Mouse (Mus musculus) cerebellum, adult 2 months (tissue): ENCODE data around the gene Elp5. TPM values are rescaled to one million over a fixed set of nuclear protein-coding genes. Genes with fewer than 3 reads are reported as not detected.
A peak's percentile ranks its signal among the peaks of the same experiment; 100 is the strongest.
"Not testable (repeated sequence)": the region's sequence is repeated elsewhere in the genome, so short reads cannot be mapped to it uniquely, and the experiment has no call there.

Source experiments
- DNase-seq, 2 experiments: peaks; one replicate each; pipeline ENCODE4 v3.0.0; 2021
- H3K27ac ChIP-seq: fragments of 200-500 bp; 2 replicates; pipeline ENCODE4 v1.5.1; 2012; ENCODE audit warnings: low read length, control low read depth, inconsistent platforms; ENCODE audit not compliant: insufficient read depth
- H3K27me3 ChIP-seq: fragments of 200-500 bp; 2 replicates; pipeline ENCODE4 v1.6.1; 2012; ENCODE audit warnings: inconsistent platforms, mild to moderate bottlenecking, low read length, moderate library complexity; ENCODE audit not compliant: control insufficient read depth, insufficient read depth
- H3K4me1 ChIP-seq: fragments of 200-500 bp; 2 replicates; pipeline ENCODE4 v1.6.1; 2011; ENCODE audit warnings: low read length; ENCODE audit not compliant: control insufficient read depth, insufficient read depth
- H3K4me3 ChIP-seq: fragments of 200-500 bp; replicated peaks from 2 replicates; pipeline ENCODE3; 2011; ENCODE audit warnings: mild to moderate bottlenecking, low read depth, low read length, control low read depth; ENCODE audit not compliant: insufficient read depth
- CTCF ChIP-seq: fragments of 200-500 bp; IDR thresholded peaks from 2 replicates; pipeline ENCODE4 v1.5.1; 2011; ENCODE audit warnings: low read depth, mild to moderate bottlenecking, control low read depth, low read length, moderate library complexity, borderline replicate concordance; ENCODE audit not compliant: insufficient read depth
- POLR2A ChIP-seq: fragments of 200-500 bp; IDR thresholded peaks from 2 replicates; pipeline ENCODE4 v1.6.1; 2011; ENCODE audit warnings: low read length, control low read depth, borderline replicate concordance; ENCODE audit not compliant: insufficient read depth
- WGBS: fragments of 180-500 bp; shearing (Covaris S2); methylation state at CpG from one replicate; pipeline ENCODE4 v1.1.7; 2018; 5-methylcytosine and 5-hydroxymethylcytosine counted together
- polyA plus RNA-seq: library from polyadenylated mRNA; depleted of rRNA; stranded (reverse); fragments of >200 nt; gene quantifications from 2 replicates; pipeline ENCODE4 v1.2.3, GENCODE M21; 2012

Elp5 gene
- polyA plus RNA-seq, 1 experiment: 109 TPM

- TF ChIP-seq POLR2A (no peak), CTCF (no peak)
- Histone ChIP-seq H3K4me3 (no peak overlapping the region), H3K27ac (no peak overlapping the region), H3K27me3 (no peaks in the 10 kb centered on the region), H3K4me1 (no peaks in the 10 kb centered on the region)
- WGBS: 65% methylated on average over 8 of the region's 8 CpGs
- DNase-seq: no peak
Measured at GRCm38 (mm10) chr11:69931769-69932168, 50.5 kb downstream of the Elp5 start.

DNA sequence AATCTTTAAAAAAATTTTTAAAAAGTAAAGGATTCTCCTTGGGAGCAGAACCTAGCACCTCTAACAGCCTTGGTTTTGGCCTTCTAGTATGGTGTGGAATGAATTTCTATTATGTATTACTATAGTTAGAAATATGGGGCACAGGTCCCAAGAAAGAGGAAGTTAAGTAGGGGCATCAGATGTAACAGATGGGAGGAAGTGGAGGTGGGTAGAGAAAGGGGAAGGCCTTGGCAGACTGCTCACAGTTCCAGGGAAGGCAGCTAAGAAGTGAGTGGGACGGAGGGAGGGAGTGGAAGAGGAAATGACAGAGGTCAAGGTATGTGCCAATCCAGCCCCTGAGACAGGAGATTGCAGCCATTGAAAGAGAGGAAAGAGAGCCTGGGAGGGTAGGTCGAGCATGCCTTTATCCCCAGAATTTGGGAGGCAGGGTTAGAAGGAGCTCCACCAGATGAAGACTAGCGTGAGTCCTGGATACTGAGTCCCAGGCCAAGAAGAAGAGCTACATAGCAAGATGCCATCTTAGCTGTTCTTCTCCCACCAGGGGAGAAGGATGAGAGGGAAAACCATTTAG lies 51.3 kb downstream of the Elp5 start:
- H3K27ac ChIP-seq: no peak overlapping the region

GRCm38 (mm10) chr11:69930176-69930575 lies 52.1 kb downstream of the Elp5 start:
- not testable (repeated sequence) for H3K4me3 ChIP-seq, H3K4me1 ChIP-seq, H3K27ac ChIP-seq, H3K27me3 ChIP-seq, DNase-seq
- whole genome bisulfite sequencing: 88% methylated on average over 8 of the region's 8 CpGs

More for the DNA sequence above, 51.3 kb downstream of the Elp5 start:
- H3K4me3 ChIP-seq: no peak overlapping the region
- no peak for TF ChIP-seq CTCF
- no peak for TF ChIP-seq POLR2A
- H3K4me1 ChIP-seq: no peaks in the 10 kb centered on the region
- 68% methylated on average over 3 of the region's 3 CpGs for WGBS
- H3K27me3 ChIP-seq: no peaks in the 10 kb centered on the region
- no peak for DNase-seq

DNA sequence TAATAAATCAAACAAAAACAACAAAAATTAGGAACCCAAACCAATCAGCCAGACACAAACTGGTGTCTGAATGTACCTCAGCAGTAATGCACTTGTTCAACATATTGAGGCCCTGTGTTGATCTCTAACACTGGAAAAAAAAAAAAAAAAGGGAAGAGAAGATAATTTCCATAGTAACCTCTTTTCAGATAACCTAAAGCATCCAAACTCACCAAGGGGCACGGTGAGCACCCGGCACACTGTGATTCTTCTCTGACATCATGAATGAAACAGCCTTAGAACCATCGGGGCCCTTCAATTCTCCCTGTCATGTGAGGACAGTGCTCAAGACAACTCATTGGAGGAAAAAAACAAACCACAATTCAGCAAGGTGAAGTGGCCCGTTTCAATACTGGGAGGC lies 52.6 kb downstream of the Elp5 start:
- TF ChIP-seq POLR2A: no peak
- TF ChIP-seq CTCF: no peak
- no peak overlapping the region for H3K27ac ChIP-seq
- no peak for DNase-seq

GRCm38 (mm10) chr11:69927501-69927900 lies 54.8 kb downstream of the Elp5 start:
- H3K4me1 ChIP-seq: no peaks in the 10 kb centered on the region
- 94% methylated on average over 2 of the region's 2 CpGs for WGBS
- H3K4me3 ChIP-seq: no peak overlapping the region

More for the DNA sequence above, 52.6 kb downstream of the Elp5 start:
- WGBS: 88% methylated on average over 4 of the region's 4 CpGs
- no peak overlapping the region for H3K4me3 ChIP-seq
- no peaks in the 10 kb centered on the region for H3K27me3 ChIP-seq
- H3K4me1 ChIP-seq: no peaks in the 10 kb centered on the region

GRCm38 (mm10) chr11:69922796-69923195 lies 59.5 kb downstream of the Elp5 start:
- Histone ChIP-seq H3K27ac (no peak overlapping the region), H3K27me3 (no peaks in the 10 kb centered on the region), H3K4me3 (no peak overlapping the region), H3K4me1 (no peaks in the 10 kb centered on the region)
- WGBS: 65% methylated on average over 3 of the region's 3 CpGs
- no peak for DNase-seq
- TF ChIP-seq POLR2A (no peak), CTCF (no peak)

More at GRCm38 (mm10) chr11:69927501-69927900, 54.8 kb downstream of the Elp5 start:
- DNase-seq: no peak
- Histone ChIP-seq H3K27me3 (no peaks in the 10 kb centered on the region), H3K27ac (no peak overlapping the region)
- TF ChIP-seq POLR2A: no peak
- no peak for TF ChIP-seq CTCF

DNA sequence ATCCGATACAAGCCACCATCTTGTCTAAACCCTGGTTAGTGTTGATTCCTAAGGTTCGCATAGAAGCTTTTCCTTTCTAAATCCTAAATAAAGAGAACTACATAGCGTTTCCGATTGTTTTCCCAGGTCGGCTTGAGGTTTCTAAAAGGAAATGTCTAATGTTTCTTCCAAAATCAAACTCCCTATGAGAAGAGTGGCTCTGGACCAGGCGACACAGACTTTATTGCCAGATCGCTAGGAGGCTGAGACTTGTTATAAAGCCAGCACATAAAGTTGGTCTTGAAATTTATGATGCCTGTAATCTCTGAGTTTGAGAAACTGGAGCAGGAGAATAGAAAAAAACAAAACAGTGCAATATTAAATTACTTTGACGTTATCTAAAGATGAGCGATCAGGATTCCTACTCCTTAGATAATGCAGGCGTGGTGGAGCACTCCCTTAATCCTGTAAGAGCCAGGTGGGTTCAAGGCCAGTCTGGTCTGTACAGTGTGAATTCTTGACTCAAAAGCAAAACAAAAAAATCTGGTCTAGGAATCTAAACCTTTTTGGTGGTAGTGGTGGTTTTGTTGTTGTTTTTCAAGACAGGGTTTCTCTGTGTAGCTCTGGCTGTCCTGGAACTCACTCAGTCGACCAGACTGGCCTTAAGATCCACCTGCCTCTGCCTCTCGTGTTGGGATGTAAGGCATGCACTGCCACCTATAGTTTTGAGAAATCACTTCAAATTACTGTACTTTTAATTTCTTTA lies 60.1 kb downstream of the Elp5 start:
- no peaks in the 10 kb centered on the region for H3K27me3 ChIP-seq
- TF ChIP-seq POLR2A (no peak), CTCF (no peak)
- H3K27ac ChIP-seq: peak overlapping the region; percentile 31; the same call in 1 of the 2 replicates
- H3K4me3 ChIP-seq: peak overlapping the region; percentile 82
- H3K4me1 ChIP-seq: no peaks in the 10 kb centered on the region
- 3% methylated on average over 12 of the region's 12 CpGs for WGBS
- DNase-seq: no peak

DNA sequence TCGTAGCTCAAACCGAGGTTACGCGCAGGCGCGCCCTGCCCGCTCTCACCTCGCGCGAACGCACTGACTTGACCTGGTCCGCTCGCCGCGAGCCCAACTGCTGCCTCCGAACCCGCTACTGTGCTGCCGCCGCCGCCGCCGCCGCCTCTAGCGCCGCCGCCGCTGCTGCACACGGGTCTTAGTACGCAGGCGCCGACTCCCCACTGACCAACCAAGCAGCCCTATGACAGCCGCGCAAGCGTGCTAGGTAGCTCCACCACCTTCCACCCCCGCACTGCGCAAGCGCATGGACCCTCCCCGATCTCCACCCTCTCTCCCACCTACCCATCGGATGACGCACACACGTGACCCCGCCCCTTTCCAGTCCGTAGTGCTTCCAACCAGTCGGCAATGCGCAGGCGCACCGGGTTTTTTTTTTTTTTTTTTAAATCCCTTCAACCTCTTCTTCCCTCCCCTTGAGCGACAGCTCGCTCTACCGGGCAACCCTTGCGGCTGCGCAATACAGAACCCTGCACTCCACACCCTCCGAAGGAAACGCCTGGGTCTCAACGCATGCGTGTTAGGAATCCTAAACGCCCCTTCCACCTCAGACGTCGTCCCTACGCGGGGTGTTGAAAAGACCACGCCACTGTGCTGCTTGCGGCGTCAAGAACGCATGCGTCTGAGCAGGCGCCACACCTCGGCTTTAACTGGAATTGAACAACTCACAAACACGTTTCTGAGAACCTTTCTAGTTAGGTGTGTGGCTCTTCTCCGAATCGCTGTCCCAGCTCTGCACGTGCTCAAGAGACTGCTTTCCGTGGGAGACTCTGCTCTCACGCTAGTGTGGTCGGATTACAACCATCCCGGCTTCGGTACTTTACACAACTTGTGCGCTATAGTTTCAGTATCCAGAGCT lies 61.0 kb downstream of the Elp5 start, which contains the start of gene Eif5a:
Eif5a (minus strand) TSS at position 845 of the 898 bp plus-strand sequence.
- WGBS: under 1% methylated on average over 75 of the region's 78 CpGs
- peak; percentile 100 for DNase-seq
- TF ChIP-seq POLR2A: peak; percentile 75
- TF ChIP-seq CTCF: peak; percentile 71; the same call in 1 of the 2 replicates

More for the DNA sequence above, 61.0 kb downstream of the Elp5 start, which contains the start of gene Eif5a:
- peak within 1 kb of the TSS; percentile 82 for H3K4me3 ChIP-seq
- no peaks in the 10 kb centered on the region for H3K4me1 ChIP-seq
- no peaks in the 10 kb centered on the region for H3K27me3 ChIP-seq
- H3K27ac ChIP-seq: peak within 1 kb of the TSS; percentile 93
